Mouse (Mus musculus) naive thymus-derived CD4-positive, alpha-beta T cell, adult 2 months (primary cell): ENCODE results near the gene Taf7l.

ENCODE experiments used
- DNase-seq: peaks from one replicate; pipeline ENCODE4 v3.0.0-alpha.2; 2011; ENCODE audit warnings: low read depth

Taf7l gene

DNA sequence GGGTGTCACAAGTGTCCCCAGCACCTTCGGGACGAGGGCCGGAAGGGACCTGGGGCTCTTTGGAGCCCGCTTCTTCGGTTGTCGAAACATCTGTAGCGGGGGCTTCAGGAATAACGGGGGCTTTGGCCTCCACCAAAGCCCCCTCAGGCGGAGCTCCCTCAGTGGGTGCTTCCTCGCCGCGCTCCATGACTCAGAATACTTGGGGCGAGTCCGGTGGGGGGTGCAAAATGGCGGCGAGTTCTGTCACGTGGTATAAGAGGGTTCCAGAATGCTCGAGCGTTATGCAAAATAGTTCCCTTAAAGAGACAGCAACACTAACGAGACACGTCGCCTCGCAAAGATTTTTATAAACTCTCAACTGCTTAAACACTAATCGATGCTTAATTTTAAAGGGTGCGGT is at the start of gene Taf7l:
Taf7l (minus strand) TSS at position 201 of the 400 bp plus-strand sequence.
- DNase-seq: no peak

DNA sequence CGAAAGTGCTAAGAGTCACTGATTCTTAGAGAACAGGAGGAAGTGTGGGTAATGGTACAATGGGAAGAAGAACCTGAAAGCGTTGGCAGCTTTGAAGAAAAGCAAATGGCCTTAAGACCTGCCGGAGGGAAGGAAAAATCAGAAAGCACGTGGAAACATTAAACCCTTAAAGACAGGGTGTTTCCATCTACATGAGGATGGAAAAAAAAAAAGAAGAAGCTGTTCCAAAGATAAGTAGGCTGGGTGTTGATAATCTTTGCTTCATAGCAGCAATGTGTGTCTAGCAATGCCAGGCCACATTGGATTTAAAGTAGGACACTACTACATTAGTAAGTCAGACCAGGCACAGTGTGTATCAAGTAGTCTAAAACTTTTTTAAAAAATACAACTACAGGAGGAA is 49.0 kb upstream of the Taf7l start:
- no peak for DNase-seq

DNA sequence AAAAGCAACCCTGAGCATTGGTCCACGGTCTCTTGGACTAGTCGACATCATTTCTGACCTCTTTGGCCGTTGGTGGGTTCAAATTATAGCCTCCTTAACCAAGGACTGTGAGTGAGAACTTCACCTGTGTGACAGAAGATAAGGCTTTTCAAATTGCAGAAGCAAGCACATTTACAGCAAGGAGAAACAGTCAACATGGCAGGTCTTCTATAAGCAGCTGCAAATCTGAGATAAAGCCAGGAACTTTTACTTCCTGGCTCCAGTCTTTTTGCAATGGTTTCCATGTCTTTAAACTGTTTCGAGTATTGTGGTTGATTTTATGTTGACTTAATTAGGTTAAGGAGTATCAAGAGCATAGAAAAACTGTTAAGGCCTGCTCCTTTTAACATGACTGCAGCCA is 47.5 kb upstream of the Taf7l start:
- DNase-seq: no peak

- peak; percentile 9 for DNase-seq
Measured at GRCm38 (mm10) chrX:134509473-134509872, 33.2 kb upstream of the Taf7l start.

- no peak for DNase-seq
Measured at GRCm38 (mm10) chrX:134507977-134508376, 31.7 kb upstream of the Taf7l start.

- no peak for DNase-seq
Measured at GRCm38 (mm10) chrX:134500651-134501050, 24.4 kb upstream of the Taf7l start.

GRCm38 (mm10) chrX:134481720-134482119 is 5.4 kb upstream of the Taf7l start:
- no peak for DNase-seq

GRCm38 (mm10) chrX:134474988-134475710 is 1.1 kb downstream of the Taf7l start:
- no peak for DNase-seq

GRCm38 (mm10) chrX:134427307-134427706 is 49.0 kb downstream of the Taf7l start:
- no peak for DNase-seq

DNA sequence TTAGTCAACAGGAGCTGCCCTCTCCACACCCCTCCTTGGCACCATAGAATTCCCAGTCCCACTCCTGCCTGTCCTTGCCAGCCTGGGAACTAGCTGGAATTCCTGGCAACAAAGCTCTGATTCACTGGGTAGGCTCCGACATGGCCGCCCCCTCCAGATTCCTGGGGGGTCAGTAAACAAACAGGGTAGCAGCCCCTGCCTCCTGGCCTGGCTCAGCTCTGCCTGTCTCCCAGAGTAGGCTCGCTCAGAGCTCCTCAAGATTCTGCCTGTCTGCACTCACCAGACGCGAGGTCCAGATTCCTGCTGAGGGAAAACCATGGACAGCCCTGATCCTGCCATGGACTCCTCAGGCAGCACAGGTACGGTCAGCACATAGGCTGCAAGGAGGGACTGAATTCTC is 49.5 kb downstream of the Taf7l start:
- no peak for DNase-seq

DNA sequence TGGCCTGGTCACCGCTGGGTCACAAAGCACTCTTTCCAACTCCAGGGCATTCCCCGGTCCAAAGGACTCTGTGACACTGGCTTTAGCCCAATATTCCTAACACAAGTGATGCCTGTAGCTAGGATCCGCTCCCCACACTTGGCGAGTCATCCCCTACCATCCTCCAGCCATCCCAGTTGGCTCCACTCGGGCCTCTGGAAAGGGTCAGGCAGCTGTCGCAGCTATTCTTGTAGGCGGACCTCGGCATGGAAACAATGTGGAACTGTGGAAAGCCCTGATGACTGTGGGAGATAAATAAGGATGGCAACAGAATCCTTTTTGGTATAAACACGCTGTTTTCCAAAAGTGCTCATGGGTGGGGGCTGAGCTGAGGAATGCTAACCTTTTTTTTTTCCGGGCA is 50.5 kb downstream of the Taf7l start:
- DNase-seq: no peak

GRCm38 (mm10) chrX:134424263-134424662 is 52.0 kb downstream of the Taf7l start:
- DNase-seq: no peak

DNA sequence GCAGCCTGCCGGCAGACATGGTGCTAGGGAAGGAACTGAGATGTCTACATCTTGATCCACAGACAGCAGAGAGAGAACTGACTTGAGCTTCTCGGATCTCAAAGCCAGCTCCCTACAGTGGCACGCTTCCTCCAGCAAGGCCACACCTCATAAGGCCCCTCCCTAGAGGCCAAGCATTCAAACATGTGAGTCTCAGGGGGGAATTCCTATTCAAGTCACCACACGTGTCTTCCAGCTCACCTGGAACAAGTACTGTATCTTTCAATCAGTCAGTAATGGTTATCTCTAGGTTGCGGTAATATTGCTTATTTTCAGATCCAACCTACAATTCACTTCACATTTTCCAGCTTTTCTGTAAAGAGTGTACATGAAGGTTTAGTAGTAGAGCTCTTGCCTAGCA is 56.2 kb downstream of the Taf7l start:
- DNase-seq: no peak

DNA sequence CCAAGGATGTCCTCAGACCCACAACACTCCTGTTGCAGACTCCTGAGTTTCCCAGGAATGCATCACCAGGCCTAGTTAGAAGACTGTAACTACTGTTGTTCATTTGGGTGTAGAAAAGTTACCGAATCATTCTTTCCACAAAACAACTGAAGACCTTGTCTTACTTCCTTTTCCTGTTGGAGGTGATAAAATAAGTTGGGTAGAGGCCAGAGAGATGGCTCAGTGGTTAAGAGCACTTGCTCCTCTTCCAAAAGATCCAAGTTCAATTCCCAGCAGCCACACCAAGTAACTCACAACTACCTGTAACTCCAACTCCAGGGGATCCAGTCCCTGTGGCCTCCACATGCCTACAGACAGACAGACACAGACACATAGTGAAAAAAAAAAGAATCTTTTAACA is 64.2 kb downstream of the Taf7l start:
- no peak for DNase-seq
